Mouse (Mus musculus) layer of hippocampus, adult 9-11 months (tissue): ENCODE results near the gene Nwd1.
"Not testable (repeated sequence)": the region's sequence is repeated elsewhere in the genome, so short reads cannot be mapped to it uniquely, and the experiment has no call there.

ENCODE experiments used
- DNase-seq: peaks from one replicate; pipeline ENCODE4 v3.0.0; 2022

Gene Nwd1

GRCm38 (mm10) chr8:72646060-72646767, at the start of gene Nwd1:
TSS of gene Nwd1 (plus strand) at chr8:72646711.
- DNase-seq, result peak; percentile 91

GRCm38 (mm10) chr8:72642885-72643284, 3.6 kb upstream of the Nwd1 start:
- no peak for DNase-seq

GRCm38 (mm10) chr8:72644601-72645000, 1.9 kb upstream of the Nwd1 start:
- peak; percentile 43 for DNase-seq

- no peak for DNase-seq
Measured at GRCm38 (mm10) chr8:72646768-72647143, 245 bp downstream of the Nwd1 start.

GRCm38 (mm10) chr8:72650697-72651096, 4.2 kb downstream of the Nwd1 start:
- no peak for DNase-seq

- peak; percentile 47 for DNase-seq
Measured at GRCm38 (mm10) chr8:72654565-72655521, 8.3 kb downstream of the Nwd1 start.

- no peak for DNase-seq
Measured at GRCm38 (mm10) chr8:72655522-72655912, 9.0 kb downstream of the Nwd1 start.

GRCm38 (mm10) chr8:72659967-72660366, 13.5 kb downstream of the Nwd1 start:
- no peak for DNase-seq

- DNase-seq, result no peak
Measured at GRCm38 (mm10) chr8:72664107-72664652, 17.7 kb downstream of the Nwd1 start.

GRCm38 (mm10) chr8:72664757-72665156, 18.2 kb downstream of the Nwd1 start:
- DNase-seq, result no peak

- no peak for DNase-seq
Measured at GRCm38 (mm10) chr8:72665405-72665804, 18.9 kb downstream of the Nwd1 start.

- no peak for DNase-seq
Measured at GRCm38 (mm10) chr8:72668925-72669324, 22.4 kb downstream of the Nwd1 start.

- DNase-seq, result no peak
Measured at GRCm38 (mm10) chr8:72672802-72673201, 26.3 kb downstream of the Nwd1 start.

GRCm38 (mm10) chr8:72674184-72674583, 27.7 kb downstream of the Nwd1 start:
- DNase-seq, result no peak

GRCm38 (mm10) chr8:72676436-72676835, 29.9 kb downstream of the Nwd1 start:
- no peak for DNase-seq

- DNase-seq, result not testable (repeated sequence)
Measured at GRCm38 (mm10) chr8:72676844-72677243, 30.3 kb downstream of the Nwd1 start.

- DNase-seq, result no peak
Measured at GRCm38 (mm10) chr8:72677331-72677730, 30.8 kb downstream of the Nwd1 start.

- DNase-seq, result peak; percentile 77
Measured at GRCm38 (mm10) chr8:72680133-72680532, 33.6 kb downstream of the Nwd1 start.

- DNase-seq, result peak; percentile 64
Measured at GRCm38 (mm10) chr8:72682051-72682687, 35.7 kb downstream of the Nwd1 start.

- DNase-seq, result no peak
Measured at GRCm38 (mm10) chr8:72683010-72683521, 36.6 kb downstream of the Nwd1 start.

GRCm38 (mm10) chr8:72683572-72684099, 37.1 kb downstream of the Nwd1 start:
- not testable (repeated sequence) for DNase-seq

GRCm38 (mm10) chr8:72698349-72698926, 51.9 kb downstream of the Nwd1 start:
- no peak for DNase-seq
